Mouse (Mus musculus) thymus, postnatal 36 days (tissue): ENCODE measurements around the gene Spib.

ENCODE experiments used
- DNase-seq, 2 experiments: peaks; one replicate each; pipeline ENCODE4 v3.0.0; 2022; ENCODE audit warnings: mixed read lengths in 2 of 2

The Spib gene

GRCm38 (mm10) chr7:44531946-44532732, at the start of gene Spib:
Gene Spib (minus strand): TSS chr7:44532071.
- DNase-seq, result no peak

DNA sequence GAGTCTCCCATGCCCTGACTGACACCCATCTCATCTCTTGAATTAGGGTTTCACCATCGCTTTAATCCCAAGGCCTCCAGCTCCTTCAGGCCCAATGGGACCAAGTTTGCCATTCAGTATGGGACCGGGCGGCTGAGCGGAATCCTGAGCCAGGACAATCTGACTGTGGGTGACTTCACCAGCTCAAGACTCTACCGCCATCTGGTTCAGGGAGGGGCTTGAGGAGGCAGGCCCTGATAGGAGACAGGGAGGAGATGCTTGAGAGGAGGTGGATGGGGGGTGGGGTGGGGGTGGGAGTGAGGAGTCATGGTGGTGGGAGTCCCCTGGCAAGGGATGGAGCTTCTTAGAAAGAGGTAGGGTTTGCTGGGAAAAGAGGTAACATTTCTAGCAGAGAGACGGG, 49.8 kb upstream of the Spib start:
- no peak for DNase-seq

DNA sequence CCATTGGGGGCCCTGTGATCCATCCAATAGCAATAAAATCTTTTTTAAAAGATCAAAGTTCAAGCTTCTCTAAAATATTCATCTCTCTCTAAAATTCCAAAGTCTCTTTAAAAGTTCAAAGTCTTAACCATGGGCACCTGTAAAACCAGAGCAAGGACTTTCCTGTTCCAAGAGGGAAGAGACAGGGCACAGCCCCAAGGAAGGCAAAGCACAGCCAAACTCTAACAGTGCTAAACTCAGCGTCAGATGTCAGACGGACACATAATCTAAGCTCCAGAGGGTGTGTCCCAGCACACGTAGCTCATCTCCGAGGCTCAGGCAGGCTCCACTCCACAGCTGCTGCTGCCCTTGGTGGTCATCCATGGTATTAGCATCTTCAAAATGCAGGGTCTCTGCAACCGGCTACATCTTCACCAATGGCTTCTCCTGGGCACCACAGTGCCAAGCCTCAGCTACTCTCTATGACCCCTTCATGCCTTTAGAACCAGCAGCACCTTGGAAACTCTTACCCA, 44.5 kb upstream of the Spib start:
- DNase-seq, result no peak

GRCm38 (mm10) chr7:44572956-44573484, 41.1 kb upstream of the Spib start:
- no peak for DNase-seq

DNA sequence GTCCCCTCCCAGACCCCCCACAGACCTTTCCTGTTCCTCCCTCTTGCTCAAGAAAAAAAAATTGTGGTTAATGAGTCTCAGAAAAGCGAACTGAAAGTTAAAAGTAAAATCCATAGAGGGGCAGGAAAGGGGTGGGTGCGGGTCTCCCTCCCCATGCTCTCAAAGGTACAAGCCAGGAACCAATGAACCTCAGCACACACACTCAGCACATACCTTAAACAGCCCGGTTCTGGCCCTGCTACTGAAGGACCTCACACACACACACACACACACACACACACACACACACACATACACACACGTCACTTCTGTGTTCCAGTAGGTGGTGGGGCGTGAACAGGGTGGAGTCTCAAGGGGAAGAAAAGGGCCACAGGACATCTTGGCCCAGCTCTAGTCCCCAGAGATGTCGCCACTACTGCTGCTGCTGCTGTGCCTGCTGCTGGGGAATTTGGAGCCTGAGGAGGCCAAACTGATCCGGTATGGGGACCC, 40.4 kb upstream of the Spib start, which contains the start of gene Napsa:
Gene Napsa (plus strand): TSS at position 168 of the 489 bp plus-strand sequence.
- DNase-seq, result peak in 1 of 2 experiments; percentile 7

GRCm38 (mm10) chr7:44571811-44572210, 39.9 kb upstream of the Spib start:
- no peak for DNase-seq

- DNase-seq, result no peak
These were observed 39.1 kb upstream of the Spib start for GRCm38 (mm10) chr7:44570989-44571388.

DNA sequence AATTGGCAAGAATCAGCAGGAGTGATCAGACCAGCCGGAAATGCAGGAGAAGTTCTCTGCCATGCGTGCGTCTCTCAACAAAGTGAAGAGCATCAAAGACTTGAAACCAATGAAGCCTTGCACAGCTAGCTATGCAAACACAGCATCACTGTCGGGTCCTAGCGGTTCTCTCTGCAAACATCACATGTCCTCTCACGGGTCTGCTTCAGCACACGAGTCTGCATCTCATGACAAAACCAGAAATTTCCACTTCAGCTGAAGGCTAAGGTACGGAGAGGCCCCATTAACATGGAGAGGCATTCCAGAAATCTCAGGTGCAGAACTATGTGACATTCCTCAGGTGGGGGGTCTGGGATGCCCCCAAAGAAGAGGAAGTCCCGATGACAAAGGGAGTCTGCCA, 36.9 kb upstream of the Spib start:
- DNase-seq, result no peak

DNA sequence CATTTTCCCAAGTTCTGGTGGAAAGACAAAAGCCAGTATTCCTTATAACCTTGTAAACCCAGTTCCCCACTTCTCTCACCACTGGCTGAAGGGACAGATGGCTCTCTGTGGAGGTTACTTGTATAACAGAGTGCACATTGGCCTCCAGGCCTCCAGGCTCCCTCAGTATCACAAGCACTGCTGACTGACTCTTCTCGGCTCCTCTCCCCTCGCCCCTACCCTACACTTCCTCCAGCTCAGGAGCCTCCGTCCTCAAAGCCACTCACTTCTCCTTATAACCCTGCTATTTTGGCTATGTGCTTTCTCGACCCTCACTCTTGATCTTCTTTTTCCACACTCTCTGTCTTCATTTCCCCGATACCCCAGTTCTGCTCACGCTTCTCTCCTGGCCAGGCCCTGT, 33.5 kb upstream of the Spib start:
- DNase-seq, result no peak

DNA sequence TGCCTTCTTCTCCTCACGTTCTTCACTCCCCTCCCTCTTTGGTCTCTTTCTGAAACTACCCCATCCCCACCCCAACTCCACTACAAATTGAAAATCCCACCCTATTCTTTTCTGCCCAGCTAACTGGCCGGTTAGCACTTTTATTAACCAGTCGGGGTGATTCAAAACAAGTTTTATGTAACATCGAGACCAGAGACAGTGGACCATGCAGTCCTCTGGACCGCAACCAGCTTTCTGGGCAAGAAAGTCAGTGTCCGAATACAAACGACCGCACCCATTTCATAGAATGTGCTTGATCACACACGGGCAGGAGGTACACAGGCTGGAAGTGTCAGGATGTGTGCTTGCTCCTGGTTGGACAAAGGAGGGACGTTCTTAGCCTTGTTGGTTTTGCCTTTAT, 32.6 kb upstream of the Spib start:
- no peak for DNase-seq

DNA sequence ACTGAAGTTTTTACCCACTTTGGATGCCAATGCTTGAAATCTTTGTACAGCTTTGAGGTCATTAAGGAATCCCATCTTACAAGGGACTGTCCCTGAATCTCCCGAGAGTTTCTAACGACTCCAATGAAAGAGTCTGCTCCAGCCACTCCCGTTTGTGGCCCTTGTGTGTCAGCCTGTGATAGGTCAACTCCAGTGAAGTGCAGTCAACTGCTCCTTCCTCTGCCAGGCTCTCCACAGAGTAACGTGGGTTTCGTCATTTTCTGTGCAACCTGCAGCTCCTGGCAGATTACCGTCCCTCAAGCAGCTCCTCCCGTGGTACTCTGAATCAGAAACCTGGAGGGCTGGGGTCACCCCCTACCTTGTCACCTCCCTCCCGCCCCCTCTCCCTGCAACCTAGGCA, 31.4 kb upstream of the Spib start:
- no peak for DNase-seq

- DNase-seq, result peak; percentile 72 to 78
These were observed 28.8 kb upstream of the Spib start for GRCm38 (mm10) chr7:44560435-44561400.

DNA sequence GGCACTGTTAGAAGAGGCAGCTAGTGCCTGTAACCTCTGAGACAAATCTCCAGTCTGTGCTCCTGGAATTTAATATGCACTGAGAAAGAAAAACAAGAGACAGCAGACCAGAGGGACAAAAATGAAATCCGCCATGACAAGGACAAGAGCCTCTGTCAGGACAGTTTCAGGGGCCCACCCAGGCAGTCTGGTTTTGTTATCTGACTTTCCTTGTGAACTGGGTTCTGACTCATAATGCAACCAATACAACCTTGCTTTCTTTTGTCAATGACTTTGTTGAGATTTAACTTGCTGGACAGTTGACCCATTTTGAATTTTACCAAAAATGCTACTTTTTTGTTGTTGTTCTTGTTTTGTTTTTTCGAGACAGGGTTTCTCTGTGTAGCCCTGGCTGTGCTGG, 25.8 kb upstream of the Spib start:
- DNase-seq, result no peak

DNA sequence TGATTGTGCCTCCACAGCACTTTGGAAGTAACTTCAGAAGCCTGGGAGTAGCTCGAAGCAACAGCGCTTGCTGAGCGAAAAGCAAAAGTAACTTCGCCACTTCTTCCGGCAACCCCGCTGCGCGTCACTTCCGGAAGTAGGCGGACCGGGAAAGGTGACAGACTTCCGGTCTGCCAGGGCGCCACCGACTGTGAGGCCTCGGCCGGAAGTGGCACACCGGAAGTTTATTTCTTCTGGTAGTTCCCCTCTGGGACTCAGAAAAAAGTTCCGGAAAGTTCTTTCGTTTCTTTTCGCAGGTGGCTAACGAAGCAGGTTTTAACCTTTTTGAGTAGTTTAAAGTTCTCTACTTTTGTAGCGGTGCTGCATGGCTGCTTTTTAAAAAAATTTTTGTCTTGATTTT, 22.0 kb upstream of the Spib start, which contains the start of gene Nr1h2:
Gene Nr1h2 (minus strand): TSS at position 126 of the 400 bp plus-strand sequence.
- DNase-seq, result peak; percentile 95 to 96

GRCm38 (mm10) chr7:44553196-44553764, 21.4 kb upstream of the Spib start:
- peak; percentile 79 to 82 for DNase-seq

GRCm38 (mm10) chr7:44552141-44552908, 20.5 kb upstream of the Spib start:
- no peak for DNase-seq

- DNase-seq, result no peak
These were observed 19.9 kb upstream of the Spib start for GRCm38 (mm10) chr7:44551731-44552130.

DNA sequence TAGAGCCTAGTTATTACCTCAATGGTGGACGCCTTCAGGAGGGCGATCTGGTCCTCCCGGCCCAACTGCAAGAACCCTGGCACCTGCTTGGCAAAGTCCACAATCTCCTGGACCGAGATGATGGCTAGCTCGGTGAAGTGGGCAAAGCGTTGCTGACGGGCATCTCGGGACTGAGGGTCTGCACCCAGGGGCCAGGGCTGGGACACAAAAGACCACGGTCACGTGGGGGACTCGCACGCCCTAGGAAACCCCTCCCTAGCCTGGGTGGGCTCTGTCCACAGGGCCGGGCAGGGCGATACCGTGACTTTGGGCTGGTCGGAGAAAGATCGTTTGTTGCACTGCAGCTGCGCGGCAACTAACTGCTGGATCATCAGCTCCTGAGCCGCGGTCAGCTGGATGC, 19.4 kb upstream of the Spib start:
- no peak for DNase-seq

DNA sequence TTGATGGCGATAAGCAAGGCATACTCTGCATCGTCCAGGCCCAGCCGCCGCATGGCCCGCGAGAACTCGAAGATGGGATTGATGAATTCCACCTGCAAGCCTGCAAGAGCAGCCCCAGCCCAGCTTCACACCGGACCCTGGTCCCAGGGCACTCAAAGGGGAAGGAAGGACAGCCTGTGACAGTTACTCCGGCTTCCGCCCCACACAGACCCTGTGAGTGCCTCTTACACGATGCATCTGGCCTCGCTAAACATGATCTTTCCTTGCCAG, 18.5 kb upstream of the Spib start:
- no peak for DNase-seq

GRCm38 (mm10) chr7:44549621-44550408, 17.9 kb upstream of the Spib start:
- DNase-seq, result no peak

DNA sequence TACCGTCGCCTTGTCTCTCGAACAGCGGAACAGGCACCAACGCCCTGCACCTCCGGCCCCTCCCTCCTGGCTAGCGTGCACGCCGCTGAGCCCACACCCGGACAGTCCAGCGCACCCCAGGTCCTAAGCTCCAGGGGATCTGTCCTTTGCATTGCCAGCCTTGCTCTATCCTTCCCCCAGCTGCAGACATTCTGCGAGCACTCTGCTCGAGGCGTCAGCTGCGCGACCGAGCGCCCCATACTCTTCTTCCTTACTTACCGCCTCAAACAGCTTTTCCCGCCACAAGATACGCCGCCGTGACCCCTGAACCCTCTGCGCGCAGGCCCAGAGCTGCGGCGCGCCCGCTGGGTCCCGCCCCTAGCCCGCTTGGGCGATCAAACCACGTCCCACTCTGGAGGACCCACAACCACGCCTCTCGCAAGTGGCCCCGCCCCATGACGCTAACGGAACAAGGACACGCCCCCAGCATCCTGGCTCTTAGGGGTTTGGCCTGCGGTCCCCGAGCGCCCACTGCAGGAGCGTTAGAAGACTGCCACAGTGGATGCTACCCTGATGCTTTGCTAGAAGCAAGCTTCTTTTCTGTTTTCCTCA, 16.7 kb upstream of the Spib start, which contains the start of gene Pold1:
Gene Pold1 (minus strand): TSS at position 353 of the 591 bp plus-strand sequence.
- DNase-seq, result peak; percentile 100
